Mouse (Mus musculus) MEL (cell line): ENCODE measurements around the gene Isoc2b.

Source experiments
- CTCF ChIP-seq, 3 experiments: IDR thresholded peaks in 2 of 3; conservative IDR thresholded peaks in 1 of 3; 2 replicates each; pipeline ENCODE4 v1.5.1; 2011 to 2012; ENCODE audit warnings: low read length in 3 of 3, low read depth in 2 of 3, mild to moderate bottlenecking in 2 of 3, improper control_type of control experiment in 1 of 3, inconsistent platforms in 1 of 3, mixed read lengths in 1 of 3, moderate library complexity in 1 of 3; ENCODE audit not compliant: control insufficient read depth in 1 of 3, insufficient read depth in 1 of 3, poor library complexity in 1 of 3, severe bottlenecking in 1 of 3
- ELF1 ChIP-seq: IDR thresholded peaks from 2 replicates; pipeline ENCODE4 v1.6.1; 2014; ENCODE audit warnings: low read depth, mild to moderate bottlenecking, inconsistent platforms, low read length, improper control_type of control experiment, moderate library complexity
- EP300 ChIP-seq, 2 experiments: IDR thresholded peaks; 2 replicates each; pipeline ENCODE4 v1.6.1; 2011; ENCODE audit warnings: improper control_type of control experiment in 2 of 2, low read length in 2 of 2, low read depth in 1 of 2, mild to moderate bottlenecking in 1 of 2
- ETS1 ChIP-seq: IDR thresholded peaks from 2 replicates; pipeline ENCODE4 v1.6.1; 2012; ENCODE audit warnings: low read depth, mild to moderate bottlenecking, inconsistent platforms, low read length, improper control_type of control experiment, moderate library complexity
- GATA1 ChIP-seq: IDR thresholded peaks from 2 replicates; pipeline ENCODE4 v1.6.1; 2011; ENCODE audit warnings: low read depth, low read length, improper control_type of control experiment
- MAFK ChIP-seq: IDR thresholded peaks from 2 replicates; pipeline ENCODE4 v1.6.1; 2011; ENCODE audit warnings: low read depth, mild to moderate bottlenecking, low read length, improper control_type of control experiment, borderline replicate concordance
- POLR2A ChIP-seq, 2 experiments: IDR thresholded peaks; 2 replicates each; pipeline ENCODE4 v1.6.1; 2011 to 2012; ENCODE audit warnings: low read length in 2 of 2, mild to moderate bottlenecking in 2 of 2, control low read depth in 1 of 2, improper control_type of control experiment in 1 of 2, low read depth in 1 of 2, moderate library complexity in 1 of 2; ENCODE audit not compliant: control insufficient read depth in 1 of 2, insufficient read depth in 1 of 2, poor library complexity in 1 of 2
- POLR2AphosphoS2 ChIP-seq: IDR thresholded peaks from 2 replicates; pipeline ENCODE4 v1.6.1; 2011; ENCODE audit warnings: low read length, improper control_type of control experiment
- ZKSCAN1 ChIP-seq: IDR thresholded peaks from 2 replicates; pipeline ENCODE4 v1.6.1; 2012; ENCODE audit warnings: low read depth, mild to moderate bottlenecking, inconsistent platforms, low read length, improper control_type of control experiment, moderate library complexity

GRCm38 (mm10) chr7:4859418-4859978 lies 10.6 kb downstream of the Isoc2b start:
- TF ChIP-seq CTCF (IDR thresholded peaks at IDR 0.05 in 2 of 3, conservative IDR thresholded peaks at IDR 0.05 in 1 of 3; ENCODE audit: control insufficient read depth in 1 of 3, insufficient read depth in 1 of 3, low read depth in 2 of 3, low read length in 3 of 3, poor library complexity in 1 of 3, severe bottlenecking in 1 of 3) (no peak), ETS1 (no peak), EP300 (IDR thresholded peaks at IDR 0.05; ENCODE audit: low read depth in 1 of 2, low read length in 2 of 2) (no peak), ELF1 (no peak), POLR2A (IDR thresholded peaks at IDR 0.05; ENCODE audit: control insufficient read depth in 1 of 2, insufficient read depth in 1 of 2, low read depth in 1 of 2, low read length in 2 of 2, poor library complexity in 1 of 2) (no peak), ZKSCAN1 (no peak), MAFK (no peak), POLR2AphosphoS2 (no peak), GATA1 (no peak)
